8 mouse cellular contexts compared by ENCODE assay signal in genomic region chr8:126603241-126603947, GRCm38 (mm10). TPM values are rescaled to one million over a fixed set of nuclear protein-coding genes. Genes with fewer than 3 reads are reported as not detected.
A peak's percentile ranks its signal among the peaks of the same experiment; 100 is the strongest.
DNase-seq lines count a peak whose midpoint lies in the region; ATAC-seq and TF ChIP-seq lines count a peak whose summit lies in the region.

No protein-coding gene starts in this region.

- ATAC-seq in midbrain, embryonic 14.5 days (ENCODE audit: low FRiP score, low TSS enrichment), result no peak
- ATAC-seq in intestine, postnatal 0 days, result no peak

- no peaks in the 10 kb centered on the region for H3K27me3 ChIP-seq in midbrain, embryonic 10.5 days (ENCODE audit: low read depth, poor library complexity, severe bottlenecking)
- H3K27me3 ChIP-seq in midbrain, embryonic 14.5 days (ENCODE audit: control insufficient read depth, insufficient read depth, low read length), result no peaks in the 10 kb centered on the region
- H3K27me3 ChIP-seq in intestine, postnatal 0 days (replicated peaks; ENCODE audit: control insufficient read depth, insufficient read depth, low read length), result no peaks in the 10 kb centered on the region

- DNase-seq in midbrain, embryonic 10.5 days (ENCODE audit: low spot score), result no peak
- DNase-seq in midbrain, embryonic 14.5 days, result no peak
- DNase-seq in gastrocnemius, postnatal 25 days, result peak; percentile 72
- peak; percentile 81 for DNase-seq in lung, postnatal 10 days
- no peak for DNase-seq in retina, postnatal 1 day
- DNase-seq in T-cell, adult 2 months (ENCODE audit: low spot score), result no peak
- no peak for DNase-seq in thymus, postnatal 36 days

- no peak for TF ChIP-seq CTCF in intestine, postnatal 0 days (IDR thresholded peaks at IDR 0.05; ENCODE audit: low read depth)

- 41% methylated on average over 8 of the region's 8 CpGs for WGBS in midbrain, embryonic 10.5 days
- WGBS in midbrain, embryonic 14.5 days, result 38% methylated on average over 8 of the region's 8 CpGs
- WGBS in intestine, postnatal 0 days, result 48% methylated on average over 8 of the region's 8 CpGs

- H3K9ac ChIP-seq in midbrain, embryonic 14.5 days (replicated peaks; ENCODE audit: low read length), result no peak overlapping the region
- no peak overlapping the region for H3K9ac ChIP-seq in intestine, postnatal 0 days (ENCODE audit: low read depth, low read length)

- H3K9me3 ChIP-seq in midbrain, embryonic 10.5 days (replicated peaks), result no peaks in the 10 kb centered on the region
- no peaks in the 10 kb centered on the region for H3K9me3 ChIP-seq in midbrain, embryonic 14.5 days (ENCODE audit: control insufficient read depth, low read length)
- H3K9me3 ChIP-seq in intestine, postnatal 0 days (ENCODE audit: control insufficient read depth), result no peaks in the 10 kb centered on the region

- no peak overlapping the region for H3K4me3 ChIP-seq in midbrain, embryonic 10.5 days
- no peak overlapping the region for H3K4me3 ChIP-seq in midbrain, embryonic 14.5 days (replicated peaks; ENCODE audit: low read depth, low read length)
- no peak overlapping the region for H3K4me3 ChIP-seq in intestine, postnatal 0 days (ENCODE audit: low read depth, low read length)

- peak overlapping the region; percentile 57; the same call in 1 of the 2 replicates for H3K27ac ChIP-seq in midbrain, embryonic 10.5 days (replicated peaks)
- no peak overlapping the region for H3K27ac ChIP-seq in midbrain, embryonic 14.5 days (replicated peaks; ENCODE audit: low read depth, low read length)
- H3K27ac ChIP-seq in intestine, postnatal 0 days (ENCODE audit: low read depth, low read length), result peak overlapping the region; percentile 41; the same call in 1 of the 2 replicates

- no peak overlapping the region for H3K4me2 ChIP-seq in midbrain, embryonic 14.5 days (ENCODE audit: low read length)
- H3K4me2 ChIP-seq in intestine, postnatal 0 days (replicated peaks; ENCODE audit: low read depth), result no peak overlapping the region

- peaks cover 30% of the 10 kb centered on the region for H3K4me1 ChIP-seq in midbrain, embryonic 10.5 days
- H3K4me1 ChIP-seq in midbrain, embryonic 14.5 days (ENCODE audit: control insufficient read depth, insufficient read depth, low read length), result peaks cover 18% of the 10 kb centered on the region
- H3K4me1 ChIP-seq in intestine, postnatal 0 days (replicated peaks; ENCODE audit: control insufficient read depth, insufficient read depth, low read length), result 0 out of 2 replicates have a peak, but pooled peaks cover 6% of the 10 kb centered on the region

- H3K36me3 ChIP-seq in midbrain, embryonic 10.5 days, result no peaks in the 10 kb centered on the region
- no peaks in the 10 kb centered on the region for H3K36me3 ChIP-seq in midbrain, embryonic 14.5 days (ENCODE audit: control insufficient read depth, insufficient read depth, low read length)
- no peaks in the 10 kb centered on the region for H3K36me3 ChIP-seq in intestine, postnatal 0 days (ENCODE audit: control insufficient read depth, insufficient read depth)

RNA-seq across cellular contexts. Expression of gene Irf2bp2, which starts 9.6 kb away (rescaled TPM):
- 3.8 and 4.0 TPM in 2 replicates for polyA plus RNA-seq in midbrain, embryonic 10.5 days (2016; fragmentation: Nextera tagmentation; extraction: Ambion mirVana)
- polyA plus RNA-seq in midbrain, embryonic 14.5 days (2014; fragmentation: Nextera tagmentation; extraction: Ambion mirVana), result 7.8 and 9.8 TPM in 2 replicates
- 10 to 100 TPM; 19.0 to 35.9 TPM for total RNA-seq in gastrocnemius, postnatal 25 days (2021)
- 13.3 and 14.9 TPM in 2 replicates for polyA plus RNA-seq in intestine, postnatal 0 days (2015; fragmentation: Nextera tagmentation; extraction: Ambion mirVana)

Comparison
In these comparisons a context has a peak if more than half of its experiments do, and no peak if none do; other contexts are left out.
1. DNase-seq: peak in gastrocnemius, postnatal 25 days (single experiment) and lung, postnatal 10 days (single experiment); none in midbrain, embryonic 10.5 days (single experiment), midbrain, embryonic 14.5 days (single experiment), retina, postnatal 1 day (single experiment), T-cell, adult 2 months (single experiment) and thymus, postnatal 36 days (0 of 2).